Mouse (Mus musculus): ENCODE measurements around the gene Hyal3. TPM values are rescaled to one million over a fixed set of nuclear protein-coding genes. Genes with fewer than 3 reads are reported as not detected.

Hyal3 gene
- polyA plus RNA-seq, 1 experiment from 2014 or later: 0.33 TPM

GRCm38 (mm10) chr9:107579023-107579900 lies 1.4 kb upstream of the Hyal3 start:
- 91% methylated on average over 14 of the region's 14 CpGs for WGBS (ENCODE audit: insufficient replicate concordance)
- Histone ChIP-seq H3K9ac (ENCODE audit: low read depth, low read length) (no peak overlapping the region), H3K4me3 (ENCODE audit: low read depth, low read length) (no peak overlapping the region), H3K27me3 (ENCODE audit: control insufficient read depth, insufficient read depth, low read length) (no peaks in the 10 kb centered on the region), H3K27ac (ENCODE audit: low read depth, low read length) (no peak overlapping the region; the same call in 1 of the 2 replicates), H3K4me2 (no peak overlapping the region), H3K4me1 (ENCODE audit: control insufficient read depth, insufficient read depth, low read length) (peaks cover 19% of the 10 kb centered on the region), H3K36me3 (ENCODE audit: control insufficient read depth, insufficient read depth, low read length) (no peaks in the 10 kb centered on the region; the same call in 1 of the 2 replicates), H3K9me3 (replicated peaks; ENCODE audit: control insufficient read depth, low read length) (no peaks in the 10 kb centered on the region)
- no peak for ATAC-seq (replicated peaks; ENCODE audit: insufficient number of reproducible peaks, low FRiP score, low TSS enrichment)

- Histone ChIP-seq H3K27me3 (ENCODE audit: control insufficient read depth, insufficient read depth, low read length) (no peaks in the 10 kb centered on the region), H3K4me2 (peak overlapping the region; percentile 96), H3K9ac (ENCODE audit: low read depth, low read length) (peak overlapping the region; percentile 89), H3K27ac (ENCODE audit: low read depth, low read length) (peak overlapping the region; percentile 87), H3K4me3 (ENCODE audit: low read depth, low read length) (peak overlapping the region; percentile 67), H3K4me1 (ENCODE audit: control insufficient read depth, insufficient read depth, low read length) (peaks cover 16% of the 10 kb centered on the region), H3K36me3 (ENCODE audit: control insufficient read depth, insufficient read depth, low read length) (no peaks in the 10 kb centered on the region; the same call in 1 of the 2 replicates), H3K9me3 (replicated peaks; ENCODE audit: control insufficient read depth, low read length) (no peaks in the 10 kb centered on the region)
- no peak for ATAC-seq (replicated peaks; ENCODE audit: insufficient number of reproducible peaks, low FRiP score, low TSS enrichment)
- 70% methylated on average over 4 of the region's 4 CpGs for WGBS (ENCODE audit: insufficient replicate concordance)
Measured at GRCm38 (mm10) chr9:107581584-107581983, 966 bp downstream of the Hyal3 start.

- Histone ChIP-seq H3K9me3 (replicated peaks; ENCODE audit: control insufficient read depth, low read length) (no peaks in the 10 kb centered on the region), H3K9ac (ENCODE audit: low read depth, low read length) (no peak overlapping the region), H3K27me3 (ENCODE audit: control insufficient read depth, insufficient read depth, low read length) (no peaks in the 10 kb centered on the region), H3K36me3 (ENCODE audit: control insufficient read depth, insufficient read depth, low read length) (no peaks in the 10 kb centered on the region; the same call in 1 of the 2 replicates), H3K4me3 (ENCODE audit: low read depth, low read length) (no peak overlapping the region), H3K4me1 (ENCODE audit: control insufficient read depth, insufficient read depth, low read length) (peaks cover 9% of the 10 kb centered on the region), H3K4me2 (no peak overlapping the region), H3K27ac (ENCODE audit: low read depth, low read length) (no peak overlapping the region)
- 86% methylated on average over 7 of the region's 7 CpGs for WGBS (ENCODE audit: insufficient replicate concordance)
- no peak for ATAC-seq (replicated peaks; ENCODE audit: insufficient number of reproducible peaks, low FRiP score, low TSS enrichment)
Measured at GRCm38 (mm10) chr9:107582509-107583062, 2.0 kb downstream of the Hyal3 start.

DNA sequence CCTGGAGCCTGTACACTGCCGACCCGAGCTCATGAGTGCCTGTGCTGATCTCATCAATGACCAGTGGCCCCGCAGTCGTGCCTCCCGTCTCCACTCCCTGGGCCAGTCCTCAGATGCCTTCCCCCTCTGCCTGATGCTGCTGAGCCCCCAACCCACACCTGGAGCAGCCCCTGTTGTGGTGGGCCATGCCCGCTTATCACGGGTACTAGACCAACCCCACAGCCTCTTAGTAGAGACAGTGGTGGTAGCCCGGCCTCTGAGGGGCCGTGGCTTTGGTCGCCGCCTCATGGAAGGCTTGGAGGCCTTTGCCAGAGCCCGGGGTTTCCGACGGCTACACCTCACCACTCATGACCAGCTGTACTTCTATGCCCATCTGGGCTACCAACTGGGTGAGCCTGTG lies 2.6 kb downstream of the Hyal3 start:
- no peaks in the 10 kb centered on the region for H3K27me3 ChIP-seq (ENCODE audit: control insufficient read depth, insufficient read depth, low read length)
- H3K4me1 ChIP-seq (ENCODE audit: control insufficient read depth, insufficient read depth, low read length): peaks cover 12% of the 10 kb centered on the region
- no peak overlapping the region for H3K27ac ChIP-seq (ENCODE audit: low read depth, low read length)
- no peak overlapping the region for H3K9ac ChIP-seq (ENCODE audit: low read depth, low read length)
- no peaks in the 10 kb centered on the region; the same call in 1 of the 2 replicates for H3K36me3 ChIP-seq (ENCODE audit: control insufficient read depth, insufficient read depth, low read length)
- ATAC-seq (replicated peaks; ENCODE audit: insufficient number of reproducible peaks, low FRiP score, low TSS enrichment): no peak
- no peak overlapping the region for H3K4me2 ChIP-seq
- no peaks in the 10 kb centered on the region for H3K9me3 ChIP-seq (replicated peaks; ENCODE audit: control insufficient read depth, low read length)
- 85% methylated on average over 14 of the region's 14 CpGs for WGBS (ENCODE audit: insufficient replicate concordance)
- no peak overlapping the region for H3K4me3 ChIP-seq (ENCODE audit: low read depth, low read length)

DNA sequence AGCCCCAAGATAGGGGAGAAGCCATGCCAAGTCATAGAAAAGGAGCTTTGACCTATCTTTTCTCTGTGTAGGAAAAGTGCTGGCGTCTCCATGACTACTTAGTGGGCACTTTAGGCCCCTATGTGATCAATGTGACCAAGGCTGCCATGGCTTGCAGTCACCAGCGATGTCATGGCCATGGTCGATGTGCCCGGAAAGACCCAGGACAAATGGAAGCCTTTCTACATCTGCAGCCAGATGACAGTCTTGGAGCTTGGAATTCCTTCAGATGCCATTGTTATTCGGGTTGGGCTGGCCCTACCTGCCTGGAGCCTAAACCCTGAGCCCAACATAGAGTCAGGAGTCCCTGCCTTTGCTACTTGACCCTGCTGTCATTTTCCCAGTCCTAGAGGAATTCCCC lies 5.9 kb downstream of the Hyal3 start:
- peaks cover 27% of the 10 kb centered on the region for H3K4me1 ChIP-seq (ENCODE audit: control insufficient read depth, insufficient read depth, low read length)
- no peaks in the 10 kb centered on the region for H3K27me3 ChIP-seq (ENCODE audit: control insufficient read depth, insufficient read depth, low read length)
- WGBS (ENCODE audit: insufficient replicate concordance): 83% methylated on average over 5 of the region's 5 CpGs
- H3K4me2 ChIP-seq: peak overlapping the region; percentile 91
- H3K27ac ChIP-seq (ENCODE audit: low read depth, low read length): peak overlapping the region; percentile 41
- H3K36me3 ChIP-seq (ENCODE audit: control insufficient read depth, insufficient read depth, low read length): peaks cover 13% of the 10 kb centered on the region
- H3K4me3 ChIP-seq (ENCODE audit: low read depth, low read length): peak overlapping the region; percentile 5; the same call in 1 of the 2 replicates
- H3K9me3 ChIP-seq (replicated peaks; ENCODE audit: control insufficient read depth, low read length): no peaks in the 10 kb centered on the region
- no peak for ATAC-seq (replicated peaks; ENCODE audit: insufficient number of reproducible peaks, low FRiP score, low TSS enrichment)
- H3K9ac ChIP-seq (ENCODE audit: low read depth, low read length): no peak overlapping the region

DNA sequence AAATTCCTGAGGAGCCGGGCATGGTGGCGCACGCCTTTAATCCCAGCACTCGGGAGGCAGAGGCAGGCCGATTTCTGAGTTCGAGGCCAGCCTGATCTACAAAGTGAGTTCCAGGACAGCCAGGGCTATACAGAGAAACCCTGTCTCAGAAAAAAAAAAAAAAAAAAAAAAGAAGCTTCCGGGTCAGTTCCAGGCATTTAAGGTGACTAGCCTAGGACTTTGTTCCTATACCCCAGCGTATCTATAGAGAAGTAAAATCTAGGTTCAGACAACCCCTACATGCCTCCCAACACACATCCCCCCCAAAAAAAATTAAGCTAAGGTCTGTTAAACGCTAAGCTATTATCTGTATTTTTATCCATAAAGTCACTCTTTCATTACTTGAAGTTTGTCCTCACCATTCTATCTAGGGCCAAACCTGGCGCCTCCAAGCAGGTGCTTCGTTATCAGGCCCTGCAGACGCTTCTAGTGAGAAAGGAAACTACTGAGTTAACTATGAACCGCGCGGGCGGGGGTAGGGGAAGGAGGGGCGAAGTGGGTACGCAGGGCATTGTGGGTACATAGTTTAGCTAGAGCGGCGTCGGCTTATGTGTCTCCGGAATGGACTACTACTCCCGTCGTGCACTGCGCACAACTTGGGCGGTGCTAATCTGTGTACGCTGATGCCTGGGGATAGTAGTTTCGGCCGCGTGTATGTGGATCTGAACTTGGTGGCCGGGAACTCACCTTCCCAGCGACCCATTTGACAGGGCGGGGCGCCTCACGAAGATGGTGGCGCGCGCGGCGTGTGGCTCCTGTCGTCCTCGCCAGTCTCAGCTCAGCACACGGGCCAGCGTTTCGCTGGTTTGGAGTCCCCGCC lies 6.6 kb downstream of the Hyal3 start, which contains the start of gene Ifrd2:
Ifrd2 (plus strand) TSS at position 669 of the 859 bp plus-strand sequence.
- Histone ChIP-seq H3K9me3 (replicated peaks; ENCODE audit: control insufficient read depth, low read length) (no peaks in the 10 kb centered on the region), H3K4me3 (ENCODE audit: low read depth, low read length) (peak within 1 kb of the TSS; percentile 74), H3K4me2 (peak within 1 kb of the TSS; percentile 91), H3K4me1 (ENCODE audit: control insufficient read depth, insufficient read depth, low read length) (peaks cover 22% of the 10 kb centered on the region), H3K27ac (ENCODE audit: low read depth, low read length) (peak within 1 kb of the TSS; percentile 80), H3K27me3 (ENCODE audit: control insufficient read depth, insufficient read depth, low read length) (no peaks in the 10 kb centered on the region), H3K36me3 (ENCODE audit: control insufficient read depth, insufficient read depth, low read length) (peaks cover 20% of the 10 kb centered on the region), H3K9ac (ENCODE audit: low read depth, low read length) (peak within 1 kb of the TSS; percentile 85)
- 13% methylated on average over 46 of the region's 46 CpGs for WGBS (ENCODE audit: insufficient replicate concordance)
- ATAC-seq (replicated peaks; ENCODE audit: insufficient number of reproducible peaks, low FRiP score, low TSS enrichment): peak; percentile 96

DNA sequence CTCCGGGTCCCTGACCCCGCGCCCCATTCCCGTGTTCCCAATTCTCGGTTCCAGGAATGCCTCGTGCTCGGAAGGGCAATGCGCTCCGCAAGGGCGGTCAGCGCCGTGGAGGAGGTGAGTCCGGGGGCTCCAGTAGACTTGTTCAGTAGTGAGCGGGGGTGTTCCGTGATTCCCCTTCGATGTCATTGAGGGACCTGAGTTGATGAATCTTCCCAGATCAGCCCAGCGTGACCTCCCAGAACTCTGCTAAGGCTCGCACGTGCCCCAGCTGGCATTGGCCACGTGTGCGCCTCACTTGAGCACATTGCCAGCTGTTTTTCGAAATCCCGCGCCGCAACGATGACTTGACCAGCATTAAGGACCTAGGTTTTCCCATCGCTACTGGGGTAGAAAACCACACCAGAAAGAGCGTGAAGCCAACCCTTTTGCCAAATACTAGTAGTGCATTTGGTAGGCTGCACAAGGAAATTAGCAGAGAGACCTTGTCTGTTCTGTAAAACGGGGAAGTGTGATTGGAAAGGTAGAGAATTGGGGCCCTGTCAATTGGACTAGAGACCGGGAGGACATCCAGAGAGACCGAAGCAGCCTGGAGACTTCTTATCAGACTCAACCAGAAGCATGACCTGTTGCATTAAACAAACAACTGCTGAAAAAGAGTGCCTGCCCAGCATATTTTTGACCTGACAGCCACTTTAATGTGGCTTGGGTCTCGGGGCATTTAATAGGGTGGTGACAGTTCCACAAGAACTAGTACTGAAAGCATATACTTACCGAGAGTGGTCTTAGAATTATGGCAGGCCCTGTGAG lies 7.4 kb downstream of the Hyal3 start:
- 2% methylated on average over 33 of the region's 33 CpGs for WGBS (ENCODE audit: insufficient replicate concordance)
- peak; percentile 7 for ATAC-seq (replicated peaks; ENCODE audit: insufficient number of reproducible peaks, low FRiP score, low TSS enrichment)
- H3K4me1 ChIP-seq (ENCODE audit: control insufficient read depth, insufficient read depth, low read length): peaks cover 26% of the 10 kb centered on the region

More for the DNA sequence above, 7.4 kb downstream of the Hyal3 start:
- no peaks in the 10 kb centered on the region for H3K9me3 ChIP-seq (replicated peaks; ENCODE audit: control insufficient read depth, low read length)
- peaks cover 27% of the 10 kb centered on the region for H3K36me3 ChIP-seq (ENCODE audit: control insufficient read depth, insufficient read depth, low read length)
- peak overlapping the region; percentile 91 for H3K4me2 ChIP-seq
- peak overlapping the region; percentile 85 for H3K9ac ChIP-seq (ENCODE audit: low read depth, low read length)
- no peaks in the 10 kb centered on the region for H3K27me3 ChIP-seq (ENCODE audit: control insufficient read depth, insufficient read depth, low read length)
- peak overlapping the region; percentile 80 for H3K27ac ChIP-seq (ENCODE audit: low read depth, low read length)
- H3K4me3 ChIP-seq (ENCODE audit: low read depth, low read length): peak overlapping the region; percentile 74

Data from heart, embryonic 11.5 days (tissue).